ENCODE assay signal across 10 mouse cellular contexts in genomic region chr3:89247466-89247865, GRCm38 (mm10). TPM values are rescaled to one million over a fixed set of nuclear protein-coding genes. Genes with fewer than 3 reads are reported as not detected.
DNase-seq lines count a peak whose midpoint lies in the region; ATAC-seq and TF ChIP-seq lines count a peak whose summit lies in the region.
"Had no signal": no experiment of that assay in that cellular context is flagged by ENCODE, and none has a peak within 500 bp of the region (broad histone marks: within the 10 kb centered on the region; RNA-seq: fewer than 3 reads in every experiment).

No protein-coding gene starts in this region.

- TF ChIP-seq CTCF in bone marrow macrophage, adult 2 months (IDR thresholded peaks at IDR 0.05; ENCODE audit: low read depth, low read length) = no peak
- TF ChIP-seq CTCF in hindbrain, postnatal 0 days (IDR thresholded peaks at IDR 0.05; ENCODE audit: low read depth) = no peak

- H3K9ac ChIP-seq in heart, embryonic 13.5 days = peak overlapping the region; percentile 92
- peak overlapping the region; percentile 77; the same call in 1 of the 2 replicates for H3K9ac ChIP-seq in hindbrain, postnatal 0 days (replicated peaks; ENCODE audit: low read length)
- no peak overlapping the region for H3K9ac ChIP-seq in midbrain, embryonic 14.5 days (replicated peaks; ENCODE audit: low read length)

- no peaks in the 10 kb centered on the region for H3K9me3 ChIP-seq in heart, embryonic 13.5 days
- no peaks in the 10 kb centered on the region for H3K9me3 ChIP-seq in hindbrain, postnatal 0 days (ENCODE audit: low read length)
- no peaks in the 10 kb centered on the region for H3K9me3 ChIP-seq in midbrain, embryonic 14.5 days (ENCODE audit: control insufficient read depth, low read length)

- ATAC-seq in heart, embryonic 13.5 days (ENCODE audit: extremely low read depth, insufficient number of reproducible peaks, low FRiP score, low TSS enrichment) = no peak
- no peak for ATAC-seq in hindbrain, postnatal 0 days
- no peak for ATAC-seq in midbrain, embryonic 14.5 days (ENCODE audit: low FRiP score, low TSS enrichment)

- H3K4me3 ChIP-seq in heart, embryonic 13.5 days = peak overlapping the region; percentile 78
- peak overlapping the region; percentile 81; the same call in 1 of the 2 replicates for H3K4me3 ChIP-seq in bone marrow macrophage, adult 2 months (ENCODE audit: insufficient read depth, low read length)
- H3K4me3 ChIP-seq in hindbrain, postnatal 0 days (ENCODE audit: low read length) = no peak overlapping the region
- H3K4me3 ChIP-seq in midbrain, embryonic 14.5 days (replicated peaks; ENCODE audit: low read depth, low read length) = peak overlapping the region; percentile 63; the same call in 1 of the 2 replicates

- H3K27me3 ChIP-seq in heart, embryonic 13.5 days (replicated peaks) = peaks cover 30% of the 10 kb centered on the region
- H3K27me3 ChIP-seq in hindbrain, postnatal 0 days (ENCODE audit: insufficient read depth, low read length) = no peaks in the 10 kb centered on the region
- no peaks in the 10 kb centered on the region for H3K27me3 ChIP-seq in midbrain, embryonic 14.5 days (ENCODE audit: control insufficient read depth, insufficient read depth, low read length)

- TF ChIP-seq POLR2A in bone marrow macrophage, adult 2 months (IDR thresholded peaks at IDR 0.05; ENCODE audit: borderline replicate concordance, low read depth, low read length) = no peak

- peak overlapping the region; percentile 91 for H3K4me2 ChIP-seq in heart, embryonic 13.5 days
- H3K4me2 ChIP-seq in hindbrain, postnatal 0 days (ENCODE audit: low read depth, low read length) = peak overlapping the region; percentile 90
- peak overlapping the region; percentile 84 for H3K4me2 ChIP-seq in midbrain, embryonic 14.5 days (ENCODE audit: low read length)

- H3K36me3 ChIP-seq in heart, embryonic 13.5 days = peaks cover 27% of the 10 kb centered on the region
- H3K36me3 ChIP-seq in hindbrain, postnatal 0 days (ENCODE audit: insufficient read depth, low read length) = 0 out of 2 replicates have a peak, but pooled peaks cover 1% of the 10 kb centered on the region
- peaks cover 10% of the 10 kb centered on the region for H3K36me3 ChIP-seq in midbrain, embryonic 14.5 days (ENCODE audit: control insufficient read depth, insufficient read depth, low read length)

- no peak for DNase-seq in heart, postnatal 10 days
- DNase-seq in hindbrain, postnatal 0 days (ENCODE audit: low spot score) = no peak
- DNase-seq in midbrain, embryonic 14.5 days = no peak
- DNase-seq in frontal cortex, adult 2 months (ENCODE audit: extremely low spot score in 1 of 2, low spot score in 1 of 2) = no peak
- no peak for DNase-seq in adrenal gland, adult 2 months
- DNase-seq in frontal cortex, postnatal 36 days (ENCODE audit: low spot score in 2 of 2) = no peak
- DNase-seq: heart, postnatal 14 days; thymus, postnatal 4 days had no signal

- intact Hi-C loops in heart, postnatal 10 days (cut with DNase I) = no loop called here

- 86% methylated on average over 4 of the region's 4 CpGs for WGBS in heart, embryonic 13.5 days
- 91% methylated on average over 4 of the region's 4 CpGs for WGBS in hindbrain, postnatal 0 days
- 90% methylated on average over 4 of the region's 4 CpGs for WGBS in midbrain, embryonic 14.5 days

- H3K27ac ChIP-seq in heart, embryonic 13.5 days (replicated peaks) = no peak overlapping the region
- no peak overlapping the region for H3K27ac ChIP-seq in bone marrow macrophage, adult 2 months (ENCODE audit: insufficient read depth, low read depth, low read length)
- H3K27ac ChIP-seq in hindbrain, postnatal 0 days = no peak overlapping the region
- no peak overlapping the region for H3K27ac ChIP-seq in midbrain, embryonic 14.5 days (replicated peaks; ENCODE audit: low read depth, low read length)

- peaks cover 57% of the 10 kb centered on the region for H3K4me1 ChIP-seq in heart, embryonic 13.5 days
- peaks cover 28% of the 10 kb centered on the region for H3K4me1 ChIP-seq in bone marrow macrophage, adult 2 months (ENCODE audit: control insufficient read depth, insufficient read depth, low read length)
- H3K4me1 ChIP-seq in hindbrain, postnatal 0 days (ENCODE audit: insufficient read depth, low read length) = peaks cover 25% of the 10 kb centered on the region
- H3K4me1 ChIP-seq in midbrain, embryonic 14.5 days (ENCODE audit: control insufficient read depth, insufficient read depth, low read length) = peaks cover 42% of the 10 kb centered on the region

RNA-seq across cellular contexts. Expression of gene Trim46, which starts 1.4 kb away (rescaled TPM):
- polyA plus RNA-seq in heart, embryonic 13.5 days (2015; fragmentation: Nextera tagmentation; extraction: Ambion mirVana) = 0.70 and 0.76 TPM in 2 replicates
- total RNA-seq in heart, postnatal 10 days (2021) = 1 to 10 TPM in 1 of 2 experiments, under 1 TPM in 1; 0.77 to 1.1 TPM
- polyA plus RNA-seq in bone marrow macrophage, adult 2 months (2012; ENCODE audit: insufficient read depth, insufficient read length, missing spikeins) = 0.34 and 0.84 TPM in 2 replicates
- 97.9 and 101 TPM in 2 replicates for total RNA-seq in hindbrain, postnatal 0 days (2014; rRNA removed)
- 42.9 and 49.8 TPM in 2 replicates for polyA plus RNA-seq in hindbrain, postnatal 0 days (2015; fragmentation: Nextera tagmentation; extraction: Ambion mirVana)
- polyA plus RNA-seq in midbrain, embryonic 14.5 days (2014; fragmentation: Nextera tagmentation; extraction: Ambion mirVana) = 63.4 and 71.8 TPM in 2 replicates
- polyA plus RNA-seq in frontal cortex, adult 2 months (2012; rRNA removed) = 96.7 and 99.7 TPM in 2 replicates
- total RNA-seq in adrenal gland, adult 2 months (2021) = 1 to 10 TPM; 1.9 to 2.3 TPM
- polyA plus RNA-seq in adrenal gland, adult 2 months (2012; rRNA removed) = 6.0 and 9.1 TPM in 2 replicates

RNA-seq across cellular contexts. Expression of gene Krtcap2, which starts 1.7 kb away (rescaled TPM):
- polyA plus RNA-seq in heart, embryonic 13.5 days (2015; fragmentation: Nextera tagmentation; extraction: Ambion mirVana) = 216 and 229 TPM in 2 replicates
- 10 to 100 TPM; 84.4 to 88.0 TPM for total RNA-seq in heart, postnatal 10 days (2021)
- polyA plus RNA-seq in bone marrow macrophage, adult 2 months (2012; ENCODE audit: insufficient read depth, insufficient read length, missing spikeins) = 94.1 and 97.0 TPM in 2 replicates
- total RNA-seq in hindbrain, postnatal 0 days (2014; rRNA removed) = 74.9 and 111 TPM in 2 replicates
- polyA plus RNA-seq in hindbrain, postnatal 0 days (2015; fragmentation: Nextera tagmentation; extraction: Ambion mirVana) = 250 and 268 TPM in 2 replicates
- polyA plus RNA-seq in midbrain, embryonic 14.5 days (2014; fragmentation: Nextera tagmentation; extraction: Ambion mirVana) = 199 and 237 TPM in 2 replicates
- 53.0 and 66.4 TPM in 2 replicates for polyA plus RNA-seq in frontal cortex, adult 2 months (2012; rRNA removed)
- total RNA-seq in adrenal gland, adult 2 months (2021) = 100 to 1,000 TPM; 143 to 163 TPM
- 433 and 437 TPM in 2 replicates for polyA plus RNA-seq in adrenal gland, adult 2 months (2012; rRNA removed)

RNA-seq across cellular contexts. Expression of gene Dpm3, which starts 11.7 kb away (rescaled TPM):
- 77.5 and 85.1 TPM in 2 replicates for polyA plus RNA-seq in heart, embryonic 13.5 days (2015; fragmentation: Nextera tagmentation; extraction: Ambion mirVana)
- 10 to 100 TPM; 60.2 to 64.2 TPM for total RNA-seq in heart, postnatal 10 days (2021)
- 62.0 and 66.3 TPM in 2 replicates for polyA plus RNA-seq in bone marrow macrophage, adult 2 months (2012; ENCODE audit: insufficient read depth, insufficient read length, missing spikeins)
- total RNA-seq in hindbrain, postnatal 0 days (2014; rRNA removed) = 295 and 347 TPM in 2 replicates
- 95.5 and 97.8 TPM in 2 replicates for polyA plus RNA-seq in hindbrain, postnatal 0 days (2015; fragmentation: Nextera tagmentation; extraction: Ambion mirVana)
- polyA plus RNA-seq in midbrain, embryonic 14.5 days (2014; fragmentation: Nextera tagmentation; extraction: Ambion mirVana) = 71.6 and 84.1 TPM in 2 replicates
- polyA plus RNA-seq in frontal cortex, adult 2 months (2012; rRNA removed) = 131 and 188 TPM in 2 replicates
- total RNA-seq in adrenal gland, adult 2 months (2021) = 100 to 1,000 TPM; 134 to 150 TPM
- polyA plus RNA-seq in adrenal gland, adult 2 months (2012; rRNA removed) = 509 and 645 TPM in 2 replicates

RNA-seq across cellular contexts. Expression of gene Muc1, which starts 18.6 kb away (rescaled TPM):
- 0.59 and 1.1 TPM in 2 replicates for polyA plus RNA-seq in heart, embryonic 13.5 days (2015; fragmentation: Nextera tagmentation; extraction: Ambion mirVana)
- under 1 TPM; 0.20 to 0.34 TPM for total RNA-seq in heart, postnatal 10 days (2021)
- polyA plus RNA-seq in bone marrow macrophage, adult 2 months (2012; ENCODE audit: insufficient read depth, insufficient read length, missing spikeins) = 0.47 TPM in 1 of 2 replicates, not detected in the other
- 1.9 TPM in 2 replicates for total RNA-seq in hindbrain, postnatal 0 days (2014; rRNA removed)
- 0.82 and 1.5 TPM in 2 replicates for polyA plus RNA-seq in hindbrain, postnatal 0 days (2015; fragmentation: Nextera tagmentation; extraction: Ambion mirVana)
- polyA plus RNA-seq in midbrain, embryonic 14.5 days (2014; fragmentation: Nextera tagmentation; extraction: Ambion mirVana) = 2.1 and 2.4 TPM in 2 replicates
- 1.1 and 2.1 TPM in 2 replicates for polyA plus RNA-seq in frontal cortex, adult 2 months (2012; rRNA removed)
- under 1 TPM; 0.24 to 0.32 TPM for total RNA-seq in adrenal gland, adult 2 months (2021)
- 0.53 and 0.85 TPM in 2 replicates for polyA plus RNA-seq in adrenal gland, adult 2 months (2012; rRNA removed)

RNA-seq across cellular contexts. Expression of gene Mtx1, which starts 20.6 kb away (rescaled TPM):
- 125 and 126 TPM in 2 replicates for polyA plus RNA-seq in heart, embryonic 13.5 days (2015; fragmentation: Nextera tagmentation; extraction: Ambion mirVana)
- total RNA-seq in heart, postnatal 10 days (2021) = 10 to 100 TPM; 73.7 to 77.2 TPM
- polyA plus RNA-seq in bone marrow macrophage, adult 2 months (2012; ENCODE audit: insufficient read depth, insufficient read length, missing spikeins) = 66.1 and 66.8 TPM in 2 replicates
- 103 and 130 TPM in 2 replicates for total RNA-seq in hindbrain, postnatal 0 days (2014; rRNA removed)
- polyA plus RNA-seq in hindbrain, postnatal 0 days (2015; fragmentation: Nextera tagmentation; extraction: Ambion mirVana) = 186 TPM in 2 replicates
- polyA plus RNA-seq in midbrain, embryonic 14.5 days (2014; fragmentation: Nextera tagmentation; extraction: Ambion mirVana) = 144 and 151 TPM in 2 replicates
- 136 and 142 TPM in 2 replicates for polyA plus RNA-seq in frontal cortex, adult 2 months (2012; rRNA removed)
- total RNA-seq in adrenal gland, adult 2 months (2021) = 100 to 1,000 TPM; 150 to 174 TPM
- 252 and 300 TPM in 2 replicates for polyA plus RNA-seq in adrenal gland, adult 2 months (2012; rRNA removed)
